Mouse (Mus musculus) forebrain, embryonic 12.5 days (tissue): ENCODE measurements around the gene Efcab11. TPM values are rescaled to one million over a fixed set of nuclear protein-coding genes. Genes with fewer than 3 reads are reported as not detected.

Source experiments
- ATAC-seq: fragments of 200-750 bp; cut with Nextera tagmentation; 2 replicates; pipeline ENCODE4 v1.8.0; 2017; ENCODE audit warnings: moderate TSS enrichment; ENCODE audit not compliant: low FRiP score
- H3K27ac ChIP-seq: fragments of 300-500 bp; sonication (generic); 2 replicates; pipeline ENCODE4 v1.5.1; 2016; ENCODE audit warnings: mild to moderate bottlenecking
- H3K27me3 ChIP-seq: fragments of 300-500 bp; sonication (generic); 2 replicates; pipeline ENCODE4 v1.6.1; 2016; ENCODE audit warnings: mild to moderate bottlenecking
- H3K36me3 ChIP-seq: fragments of 300-500 bp; sonication (generic); replicated peaks from 2 replicates; pipeline ENCODE4 v1.6.1; 2016; ENCODE audit warnings: mild to moderate bottlenecking
- H3K4me1 ChIP-seq: fragments of 300-500 bp; sonication (generic); 2 replicates; pipeline ENCODE4 v1.6.1; 2016
- H3K4me2 ChIP-seq: fragments of 300-500 bp; sonication (generic); 2 replicates; pipeline ENCODE4 v1.6.1; 2016; ENCODE audit warnings: mild to moderate bottlenecking, moderate library complexity
- H3K4me3 ChIP-seq: fragments of 300-500 bp; sonication (generic); replicated peaks from 2 replicates; pipeline ENCODE4 v1.5.1; 2016; ENCODE audit warnings: mild to moderate bottlenecking
- H3K9ac ChIP-seq: fragments of 300-500 bp; sonication (generic); 2 replicates; pipeline ENCODE4 v1.6.1; 2016; ENCODE audit warnings: mild to moderate bottlenecking
- H3K9me3 ChIP-seq: fragments of 300-500 bp; sonication (generic); 2 replicates; pipeline ENCODE4 v1.6.1; 2016
- WGBS: fragments of 180-500 bp; shearing (Covaris S2); methylation state at CpG from one replicate; pipeline ENCODE4 v1.1.7; 2016; 5-methylcytosine and 5-hydroxymethylcytosine counted together
- polyA plus RNA-seq: library from polyadenylated mRNA; unstranded; fragments of >200 nt; fragmentation: Nextera tagmentation; extraction: Ambion mirVana; gene quantifications from 2 replicates; pipeline ENCODE4 v1.2.1, GENCODE M21; 2016

Efcab11 gene
- polyA plus RNA-seq, 1 experiment from 2014 or later: 25.2 TPM

- Histone ChIP-seq H3K4me2 (no peak overlapping the region), H3K9me3 (no peaks in the 10 kb centered on the region)
- WGBS: 36% methylated on average over 4 of the region's 4 CpGs
These were observed 202.6 kb downstream of the Efcab11 start for GRCm38 (mm10) chr12:99681681-99682080.

GRCm38 (mm10) chr12:99671866-99672191 lies 212.4 kb downstream of the Efcab11 start:
- peaks cover 19% of the 10 kb centered on the region for H3K4me1 ChIP-seq
- H3K36me3 ChIP-seq: no peaks in the 10 kb centered on the region
- H3K4me2 ChIP-seq: no peak overlapping the region
- ATAC-seq: no peak
- WGBS: 56% methylated on average over 4 of the region's 4 CpGs
- no peak overlapping the region for H3K4me3 ChIP-seq
- H3K9me3 ChIP-seq: no peaks in the 10 kb centered on the region
- H3K27me3 ChIP-seq: no peaks in the 10 kb centered on the region
- no peak overlapping the region for H3K27ac ChIP-seq
- no peak overlapping the region for H3K9ac ChIP-seq

More at GRCm38 (mm10) chr12:99681681-99682080, 202.6 kb downstream of the Efcab11 start:
- no peak for ATAC-seq
- no peaks in the 10 kb centered on the region for H3K4me1 ChIP-seq
- H3K36me3 ChIP-seq: no peaks in the 10 kb centered on the region
- no peak overlapping the region for H3K27ac ChIP-seq
- no peak overlapping the region for H3K9ac ChIP-seq
- no peak overlapping the region for H3K4me3 ChIP-seq
- no peaks in the 10 kb centered on the region for H3K27me3 ChIP-seq

- no peak; the same call in 1 of the 2 replicates for ATAC-seq
- Histone ChIP-seq H3K4me1 (peaks cover 19% of the 10 kb centered on the region), H3K36me3 (no peaks in the 10 kb centered on the region), H3K4me3 (no peak overlapping the region), H3K9ac (no peak overlapping the region), H3K4me2 (no peak overlapping the region), H3K9me3 (no peaks in the 10 kb centered on the region), H3K27me3 (no peaks in the 10 kb centered on the region), H3K27ac (no peak overlapping the region)
- 70% methylated on average over 12 of the region's 12 CpGs for WGBS
These were observed 212.9 kb downstream of the Efcab11 start for GRCm38 (mm10) chr12:99671162-99671865.

- no peaks in the 10 kb centered on the region for H3K36me3 ChIP-seq
- H3K4me2 ChIP-seq: no peak overlapping the region
- no peak; the same call in 1 of the 2 replicates for ATAC-seq
- H3K4me1 ChIP-seq: peaks cover 19% of the 10 kb centered on the region
- no peaks in the 10 kb centered on the region for H3K27me3 ChIP-seq
- no peak overlapping the region for H3K4me3 ChIP-seq
- 46% methylated on average over 7 of the region's 7 CpGs for WGBS
- no peak overlapping the region for H3K9ac ChIP-seq
- H3K27ac ChIP-seq: 0 out of 2 replicates have a peak overlapping the region, but pooled peaks have one; percentile 27
- H3K9me3 ChIP-seq: no peaks in the 10 kb centered on the region
These were observed 213.5 kb downstream of the Efcab11 start for GRCm38 (mm10) chr12:99670762-99671152.

- H3K27me3 ChIP-seq: no peaks in the 10 kb centered on the region
- H3K36me3 ChIP-seq: no peaks in the 10 kb centered on the region
- 0 out of 2 replicates have a peak overlapping the region, but pooled peaks have one; percentile 27 for H3K27ac ChIP-seq
- ATAC-seq: peak; percentile 41; the same call in 1 of the 2 replicates
- H3K9me3 ChIP-seq: no peaks in the 10 kb centered on the region
- H3K4me2 ChIP-seq: no peak overlapping the region
- peaks cover 19% of the 10 kb centered on the region for H3K4me1 ChIP-seq
- H3K9ac ChIP-seq: no peak overlapping the region
- 78% methylated on average over 26 of the region's 26 CpGs for WGBS
- no peak overlapping the region for H3K4me3 ChIP-seq
These were observed 214.1 kb downstream of the Efcab11 start for GRCm38 (mm10) chr12:99669976-99670761.

- no peaks in the 10 kb centered on the region for H3K36me3 ChIP-seq
- H3K4me2 ChIP-seq: no peak overlapping the region
- no peak overlapping the region for H3K4me3 ChIP-seq
- no peak overlapping the region for H3K27ac ChIP-seq
- ATAC-seq: no peak
- no peaks in the 10 kb centered on the region for H3K27me3 ChIP-seq
- no peak overlapping the region for H3K9ac ChIP-seq
- H3K4me1 ChIP-seq: peaks cover 12% of the 10 kb centered on the region
- WGBS: 89% methylated on average over 19 of the region's 19 CpGs
- no peaks in the 10 kb centered on the region for H3K9me3 ChIP-seq
These were observed 229.0 kb downstream of the Efcab11 start for GRCm38 (mm10) chr12:99654991-99655880.

GRCm38 (mm10) chr12:99652459-99652858 lies 231.8 kb downstream of the Efcab11 start:
- H3K36me3 ChIP-seq: no peaks in the 10 kb centered on the region
- H3K4me1 ChIP-seq: peaks cover 12% of the 10 kb centered on the region
- H3K4me3 ChIP-seq: no peak overlapping the region
- no peaks in the 10 kb centered on the region; the same call in 1 of the 2 replicates for H3K27me3 ChIP-seq
- no peak overlapping the region for H3K9ac ChIP-seq
- peak; percentile 30; the same call in 1 of the 2 replicates for ATAC-seq
- H3K27ac ChIP-seq: no peak overlapping the region
- no peaks in the 10 kb centered on the region for H3K9me3 ChIP-seq
- H3K4me2 ChIP-seq: no peak overlapping the region
- whole genome bisulfite sequencing: 37% methylated on average over 6 of the region's 6 CpGs

- 58% methylated on average over 2 of the region's 2 CpGs for WGBS
- no peaks in the 10 kb centered on the region; the same call in 1 of the 2 replicates for H3K36me3 ChIP-seq
- no peak overlapping the region for H3K4me3 ChIP-seq
- H3K4me1 ChIP-seq: peaks cover 12% of the 10 kb centered on the region
- no peak overlapping the region for H3K9ac ChIP-seq
- H3K27me3 ChIP-seq: no peaks in the 10 kb centered on the region; the same call in 1 of the 2 replicates
- ATAC-seq: no peak
- no peak overlapping the region for H3K4me2 ChIP-seq
- H3K9me3 ChIP-seq: peaks cover 4% of the 10 kb centered on the region
- H3K27ac ChIP-seq: no peak overlapping the region
These were observed 234.5 kb downstream of the Efcab11 start for GRCm38 (mm10) chr12:99649732-99650131.

GRCm38 (mm10) chr12:99648781-99649180 lies 235.5 kb downstream of the Efcab11 start:
- H3K9ac ChIP-seq: no peak overlapping the region
- ATAC-seq: no peak
- H3K4me1 ChIP-seq: peaks cover 12% of the 10 kb centered on the region
- 82% methylated on average over 2 of the region's 2 CpGs for WGBS
- no peak overlapping the region for H3K4me2 ChIP-seq
- H3K9me3 ChIP-seq: peaks cover 10% of the 10 kb centered on the region
- H3K27ac ChIP-seq: no peak overlapping the region
- no peaks in the 10 kb centered on the region; the same call in 1 of the 2 replicates for H3K27me3 ChIP-seq
- no peaks in the 10 kb centered on the region; the same call in 1 of the 2 replicates for H3K36me3 ChIP-seq
- H3K4me3 ChIP-seq: no peak overlapping the region

GRCm38 (mm10) chr12:99646556-99647354 lies 237.5 kb downstream of the Efcab11 start:
- no peak overlapping the region for H3K4me2 ChIP-seq
- WGBS: 92% methylated on average over 11 of the region's 11 CpGs
- H3K4me1 ChIP-seq: no peaks in the 10 kb centered on the region
- no peak for ATAC-seq
- H3K36me3 ChIP-seq: no peaks in the 10 kb centered on the region; the same call in 1 of the 2 replicates
- peaks cover 3% of the 10 kb centered on the region; the same call in 1 of the 2 replicates for H3K27me3 ChIP-seq
- no peak overlapping the region for H3K27ac ChIP-seq
- H3K9me3 ChIP-seq: peaks cover 21% of the 10 kb centered on the region
- H3K4me3 ChIP-seq: no peak overlapping the region
- H3K9ac ChIP-seq: no peak overlapping the region

GRCm38 (mm10) chr12:99645418-99645817 lies 238.8 kb downstream of the Efcab11 start:
- peak; percentile 70; the same call in 1 of the 2 replicates for ATAC-seq
- peaks cover 21% of the 10 kb centered on the region for H3K9me3 ChIP-seq
- no peak overlapping the region for H3K4me2 ChIP-seq
- H3K4me1 ChIP-seq: peaks cover 12% of the 10 kb centered on the region
- no peak overlapping the region for H3K4me3 ChIP-seq
- H3K27me3 ChIP-seq: peaks cover 3% of the 10 kb centered on the region; the same call in 1 of the 2 replicates
- WGBS: 92% methylated on average over 18 of the region's 18 CpGs
- H3K36me3 ChIP-seq: no peaks in the 10 kb centered on the region; the same call in 1 of the 2 replicates
- H3K27ac ChIP-seq: no peak overlapping the region
- no peak overlapping the region for H3K9ac ChIP-seq
